Mouse (Mus musculus): ENCODE measurements around the gene Fam20c. TPM values are rescaled to one million over a fixed set of nuclear protein-coding genes. Genes with fewer than 3 reads are reported as not detected.
A peak's percentile ranks its signal among the peaks of the same experiment; 100 is the strongest.

Gene Fam20c
- polyA plus RNA-seq, 1 experiment from 2014 or later, result 4.9 TPM

DNA sequence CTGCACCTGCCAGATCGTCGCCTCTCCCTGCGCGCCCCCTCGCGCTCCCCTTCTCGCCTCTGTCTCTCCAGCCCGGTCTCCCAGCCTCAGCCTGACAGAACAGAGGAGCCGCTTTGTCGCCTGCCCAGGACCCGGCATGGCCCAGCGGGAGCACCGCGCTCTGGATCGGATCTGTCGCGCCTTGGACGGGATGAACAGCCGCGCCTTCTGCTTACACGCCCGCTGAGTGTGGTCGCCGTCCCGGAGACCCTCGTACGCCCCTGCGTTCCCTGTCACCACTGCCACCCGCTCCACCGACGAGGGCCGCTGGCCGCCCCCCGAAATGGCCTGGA lies 773 bp downstream of the Fam20c start:
- 0% methylated on average over 23 of the region's 34 CpGs for WGBS
- Histone ChIP-seq H3K27ac (ENCODE audit: low read length) (peak overlapping the region; percentile 32; the same call in 1 of the 2 replicates), H3K9me3 (ENCODE audit: low read length) (no peaks in the 10 kb centered on the region), H3K9ac (replicated peaks; ENCODE audit: low read depth) (0 out of 2 replicates have a peak overlapping the region, but pooled peaks have one; percentile 8), H3K36me3 (ENCODE audit: insufficient read depth, low read length) (no peaks in the 10 kb centered on the region), H3K4me3 (ENCODE audit: low read depth, low read length) (peak overlapping the region; percentile 54), H3K4me2 (replicated peaks; ENCODE audit: low read depth, low read length) (peak overlapping the region; percentile 82), H3K4me1 (ENCODE audit: insufficient read depth, low read depth, low read length) (peaks cover 5% of the 10 kb centered on the region; the same call in 1 of the 2 replicates), H3K27me3 (replicated peaks; ENCODE audit: insufficient read depth, low read length) (peaks cover 11% of the 10 kb centered on the region)
- ATAC-seq, result no peak
- DNase-seq (ENCODE audit: low spot score), result no peak
- TF ChIP-seq CTCF (IDR thresholded peaks at IDR 0.05) (no peak), EP300 (IDR thresholded peaks at IDR 0.05) (no peak)

DNA sequence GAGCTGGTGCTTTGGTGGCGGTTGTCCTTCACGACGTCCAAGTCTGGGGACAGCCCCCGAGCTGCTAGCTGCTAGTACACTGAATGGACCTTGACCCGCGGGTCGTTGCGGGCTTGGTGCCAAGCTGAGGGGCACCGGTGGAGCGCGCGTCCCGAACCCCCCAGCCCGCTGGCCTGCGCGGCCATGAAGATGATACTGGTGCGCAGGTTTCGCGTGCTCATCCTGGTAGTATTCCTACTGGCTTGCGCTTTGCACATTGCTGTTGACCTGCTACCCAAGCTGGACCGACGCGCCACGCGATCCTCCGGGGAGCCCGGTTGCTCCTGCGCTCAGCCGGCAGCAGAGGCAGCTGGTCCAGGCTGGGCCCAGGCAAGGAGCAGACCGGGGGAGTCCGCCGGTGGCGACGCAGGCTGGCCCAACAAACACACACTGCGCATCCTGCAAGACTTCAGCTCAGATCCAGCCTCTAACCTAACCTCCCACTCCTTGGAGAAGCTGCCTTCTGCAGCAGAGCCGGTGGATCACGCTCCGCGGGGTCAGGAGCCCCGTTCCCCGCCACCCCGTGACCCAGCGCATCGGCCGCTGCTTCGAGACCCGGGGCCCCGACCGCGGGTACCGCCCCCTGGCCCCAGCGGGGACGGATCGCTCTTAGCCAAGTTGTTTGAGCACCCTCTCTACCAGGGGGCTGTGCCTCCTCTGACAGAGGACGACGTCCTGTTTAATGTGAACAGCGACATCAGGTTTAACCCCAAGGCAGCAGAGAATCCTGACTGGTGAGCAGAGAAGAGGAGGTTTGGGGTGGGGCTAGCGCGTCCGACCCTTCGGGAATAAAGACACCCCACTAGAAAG lies 1.4 kb downstream of the Fam20c start:
- H3K36me3 ChIP-seq (ENCODE audit: insufficient read depth, low read length), result no peaks in the 10 kb centered on the region
- H3K27ac ChIP-seq (ENCODE audit: low read length), result no peak overlapping the region
- H3K4me2 ChIP-seq (replicated peaks; ENCODE audit: low read depth, low read length), result peak overlapping the region; percentile 82
- no peaks in the 10 kb centered on the region for H3K9me3 ChIP-seq (ENCODE audit: low read length)
- ATAC-seq, result no peak
- no peak for DNase-seq (ENCODE audit: low spot score)
- H3K9ac ChIP-seq (replicated peaks; ENCODE audit: low read depth), result 0 out of 2 replicates have a peak overlapping the region, but pooled peaks have one; percentile 8
- no peak for TF ChIP-seq CTCF (IDR thresholded peaks at IDR 0.05)
- no peak for TF ChIP-seq EP300 (IDR thresholded peaks at IDR 0.05)
- WGBS, result 1% methylated on average over 59 of the region's 61 CpGs
- peaks cover 5% of the 10 kb centered on the region; the same call in 1 of the 2 replicates for H3K4me1 ChIP-seq (ENCODE audit: insufficient read depth, low read depth, low read length)
- peaks cover 11% of the 10 kb centered on the region for H3K27me3 ChIP-seq (replicated peaks; ENCODE audit: insufficient read depth, low read length)
- H3K4me3 ChIP-seq (ENCODE audit: low read depth, low read length), result peak overlapping the region; percentile 54

DNA sequence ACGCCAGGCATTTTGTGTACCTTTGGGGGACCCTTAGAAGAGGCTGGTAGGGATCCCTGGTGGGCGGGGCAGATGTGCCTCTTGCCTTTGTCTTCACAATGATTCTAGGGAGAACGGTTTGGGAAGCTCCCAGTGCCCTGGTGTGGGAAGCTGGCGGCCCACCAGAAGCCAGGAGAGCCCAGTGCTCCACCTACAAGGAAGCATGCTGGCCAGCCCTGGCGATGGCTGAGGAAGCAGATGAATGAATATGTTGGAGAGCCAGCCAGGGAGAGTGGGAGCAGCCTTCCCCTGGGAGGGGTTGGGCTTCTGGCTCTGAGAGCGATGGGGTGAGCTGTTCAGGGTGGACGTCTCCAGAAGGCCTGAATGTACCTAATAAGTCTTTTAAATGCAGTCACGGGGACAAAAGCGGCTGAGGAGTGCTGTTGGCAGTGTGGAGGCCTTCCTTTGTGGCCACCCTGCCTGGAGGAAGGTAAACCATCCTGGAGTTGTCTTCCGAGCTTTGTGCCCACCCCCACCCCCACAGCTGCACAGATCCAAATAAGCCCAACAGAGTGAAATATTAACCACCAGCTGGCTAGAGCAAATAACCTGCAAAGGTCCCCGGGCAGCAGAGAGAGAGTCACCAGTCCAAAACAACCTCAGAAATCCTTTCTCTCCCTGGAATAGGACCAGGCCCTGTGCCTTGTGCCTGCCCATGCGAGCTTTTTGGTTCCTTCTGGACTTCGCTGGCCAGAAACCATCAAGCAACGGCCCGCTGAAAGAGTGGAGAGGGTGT lies 2.2 kb downstream of the Fam20c start:
- peaks cover 11% of the 10 kb centered on the region for H3K27me3 ChIP-seq (replicated peaks; ENCODE audit: insufficient read depth, low read length)
- no peaks in the 10 kb centered on the region for H3K9me3 ChIP-seq (ENCODE audit: low read length)
- DNase-seq (ENCODE audit: low spot score) (peak; percentile 33), ATAC-seq (no peak)
- H3K4me3 ChIP-seq (ENCODE audit: low read depth, low read length), result peak overlapping the region; percentile 54
- H3K4me2 ChIP-seq (replicated peaks; ENCODE audit: low read depth, low read length), result peak overlapping the region; percentile 82
- H3K4me1 ChIP-seq (ENCODE audit: insufficient read depth, low read depth, low read length), result peaks cover 5% of the 10 kb centered on the region; the same call in 1 of the 2 replicates
- H3K27ac ChIP-seq (ENCODE audit: low read length), result no peak overlapping the region
- no peak for TF ChIP-seq EP300 (IDR thresholded peaks at IDR 0.05)
- TF ChIP-seq CTCF (IDR thresholded peaks at IDR 0.05), result no peak
- H3K9ac ChIP-seq (replicated peaks; ENCODE audit: low read depth), result no peak overlapping the region
- no peaks in the 10 kb centered on the region for H3K36me3 ChIP-seq (ENCODE audit: insufficient read depth, low read length)
- 28% methylated on average over 15 of the region's 15 CpGs for WGBS

DNA sequence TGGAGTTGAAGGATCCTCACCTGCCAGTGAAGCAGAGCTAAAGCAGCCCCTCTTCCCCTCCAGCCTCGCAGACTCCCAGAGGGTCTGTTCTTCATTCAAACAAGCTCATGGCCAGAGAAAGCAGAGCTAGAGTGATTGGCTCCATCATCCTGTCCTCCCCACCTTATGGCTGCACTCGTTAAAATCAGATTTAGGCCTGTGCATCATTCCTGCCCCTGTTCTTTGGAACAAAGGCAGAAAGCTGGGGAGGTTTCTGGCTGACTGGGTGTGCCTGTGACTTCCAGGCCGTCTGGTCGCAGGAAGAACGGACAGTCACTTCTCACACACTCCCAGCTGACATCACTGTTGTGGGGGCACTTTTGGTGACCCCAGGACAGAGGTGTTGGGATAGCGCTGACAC lies 2.8 kb downstream of the Fam20c start:
- H3K4me3 ChIP-seq (ENCODE audit: low read depth, low read length), result no peak overlapping the region
- H3K4me2 ChIP-seq (replicated peaks; ENCODE audit: low read depth, low read length), result no peak overlapping the region
- 55% methylated on average over 6 of the region's 6 CpGs for whole genome bisulfite sequencing
- no peaks in the 10 kb centered on the region for H3K9me3 ChIP-seq (ENCODE audit: low read length)
- H3K27me3 ChIP-seq (replicated peaks; ENCODE audit: insufficient read depth, low read length), result peaks cover 11% of the 10 kb centered on the region
- H3K27ac ChIP-seq (ENCODE audit: low read length), result no peak overlapping the region
- TF ChIP-seq EP300 (IDR thresholded peaks at IDR 0.05) (no peak), CTCF (IDR thresholded peaks at IDR 0.05) (no peak)
- peaks cover 5% of the 10 kb centered on the region; the same call in 1 of the 2 replicates for H3K4me1 ChIP-seq (ENCODE audit: insufficient read depth, low read depth, low read length)
- H3K36me3 ChIP-seq (ENCODE audit: insufficient read depth, low read length), result no peaks in the 10 kb centered on the region
- DNase-seq (ENCODE audit: low spot score) (no peak), ATAC-seq (no peak)
- H3K9ac ChIP-seq (replicated peaks; ENCODE audit: low read depth), result no peak overlapping the region

DNA sequence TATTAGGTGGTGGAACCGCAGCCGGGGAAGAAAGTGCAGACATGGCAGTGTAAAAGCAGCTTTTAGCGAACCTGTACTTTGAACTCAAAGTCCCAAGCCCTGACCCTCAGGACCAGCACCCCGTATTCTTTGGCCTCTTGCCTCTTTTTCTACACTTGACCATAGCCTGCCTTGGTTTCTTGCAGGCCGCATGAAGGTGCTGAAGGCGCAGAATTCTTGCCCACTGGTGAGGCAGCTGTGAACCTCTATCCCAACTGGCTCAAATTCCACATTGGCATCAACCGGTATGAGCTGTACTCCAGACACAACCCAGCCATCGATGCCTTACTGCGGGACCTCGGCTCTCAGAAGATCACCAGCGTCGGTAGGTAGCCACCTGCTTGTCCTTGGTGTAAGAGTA lies 3.3 kb downstream of the Fam20c start:
- TF ChIP-seq CTCF (IDR thresholded peaks at IDR 0.05) (no peak), EP300 (IDR thresholded peaks at IDR 0.05) (no peak)
- no peak for DNase-seq (ENCODE audit: low spot score)
- H3K27me3 ChIP-seq (replicated peaks; ENCODE audit: insufficient read depth, low read length), result peaks cover 11% of the 10 kb centered on the region
- no peak overlapping the region for H3K4me2 ChIP-seq (replicated peaks; ENCODE audit: low read depth, low read length)
- H3K4me1 ChIP-seq (ENCODE audit: insufficient read depth, low read depth, low read length), result peaks cover 5% of the 10 kb centered on the region; the same call in 1 of the 2 replicates
- no peaks in the 10 kb centered on the region for H3K9me3 ChIP-seq (ENCODE audit: low read length)
- H3K9ac ChIP-seq (replicated peaks; ENCODE audit: low read depth), result no peak overlapping the region
- no peaks in the 10 kb centered on the region for H3K36me3 ChIP-seq (ENCODE audit: insufficient read depth, low read length)
- H3K27ac ChIP-seq (ENCODE audit: low read length), result no peak overlapping the region
- 87% methylated on average over 12 of the region's 12 CpGs for WGBS
- ATAC-seq, result no peak
- no peak overlapping the region for H3K4me3 ChIP-seq (ENCODE audit: low read depth, low read length)

DNA sequence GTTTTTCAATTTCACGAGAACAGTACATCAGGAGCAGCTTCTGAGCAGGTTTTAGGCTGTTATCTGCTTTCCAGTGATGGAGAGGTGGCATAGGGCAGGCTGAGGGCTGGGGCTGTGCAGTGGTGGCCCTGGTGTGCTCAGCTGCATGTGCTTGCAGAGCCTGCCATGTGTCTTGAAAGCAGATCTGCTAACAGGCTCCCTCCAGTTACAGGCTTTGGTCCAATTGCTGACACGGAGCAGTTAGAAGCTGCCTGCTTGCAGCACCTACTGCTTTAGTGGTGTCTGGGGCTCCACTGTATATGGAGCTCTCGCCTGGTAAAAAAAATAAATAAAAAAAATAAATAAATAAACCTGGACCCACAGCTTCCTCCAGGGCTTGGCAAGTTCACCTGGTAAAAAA lies 4.2 kb downstream of the Fam20c start:
- 69% methylated on average over 3 of the region's 3 CpGs for WGBS
- H3K4me1 ChIP-seq (ENCODE audit: insufficient read depth, low read depth, low read length), result peaks cover 5% of the 10 kb centered on the region; the same call in 1 of the 2 replicates
- H3K36me3 ChIP-seq (ENCODE audit: insufficient read depth, low read length), result no peaks in the 10 kb centered on the region
- H3K27me3 ChIP-seq (replicated peaks; ENCODE audit: insufficient read depth, low read length), result peaks cover 11% of the 10 kb centered on the region
- no peak overlapping the region for H3K9ac ChIP-seq (replicated peaks; ENCODE audit: low read depth)
- no peak for TF ChIP-seq EP300 (IDR thresholded peaks at IDR 0.05)
- TF ChIP-seq CTCF (IDR thresholded peaks at IDR 0.05), result no peak
- DNase-seq (ENCODE audit: low spot score) (no peak), ATAC-seq (no peak)
- no peak overlapping the region for H3K27ac ChIP-seq (ENCODE audit: low read length)
- H3K4me3 ChIP-seq (ENCODE audit: low read depth, low read length), result no peak overlapping the region
- no peaks in the 10 kb centered on the region for H3K9me3 ChIP-seq (ENCODE audit: low read length)
- no peak overlapping the region for H3K4me2 ChIP-seq (replicated peaks; ENCODE audit: low read depth, low read length)

All from lung, postnatal 0 days (tissue).